Mouse (Mus musculus): Measurements from ENCODE around the gene Entpd3. TPM values are rescaled to one million over a fixed set of nuclear protein-coding genes. Genes with fewer than 3 reads are reported as not detected.

Gene Entpd3
- polyA plus RNA-seq, 1 experiment from 2014 or later: not detected

GRCm38 (mm10) chr9:120575748-120576661 is 36.4 kb downstream of the Entpd3 start:
- Histone ChIP-seq H3K4me2 (ENCODE audit: low read length) (no peak overlapping the region; the same call in 1 of the 2 replicates), H3K4me3 (ENCODE audit: control insufficient read depth in 1 of 2, insufficient read depth in 1 of 2, low read depth in 1 of 2, low read length in 2 of 2) (no peak overlapping the region), H3K27ac (replicated peaks in 1 of 2; ENCODE audit: control insufficient read depth in 1 of 2, insufficient read depth in 1 of 2, low read depth in 2 of 2, low read length in 2 of 2) (no peak overlapping the region), H3K27me3 (ENCODE audit: control insufficient read depth, insufficient read depth, low read length) (no peaks in the 10 kb centered on the region), H3K9me3 (ENCODE audit: control insufficient read depth, low read length) (no peaks in the 10 kb centered on the region), H3K4me1 (ENCODE audit: control insufficient read depth in 2 of 2, insufficient read depth in 2 of 2, low read length in 2 of 2) (peaks cover 5 to 20% of the 10 kb centered on the region in 2 experiments; a peak in 3 of 4 replicates), H3K9ac (ENCODE audit: low read length) (no peak overlapping the region), H3K36me3 (ENCODE audit: control insufficient read depth, insufficient read depth, low read length) (peaks cover 42% of the 10 kb centered on the region)
- ATAC-seq (ENCODE audit: insufficient number of reproducible peaks, insufficient read depth, low FRiP score, low read depth): no peak
- WGBS: 59% methylated on average over 6 of the region's 6 CpGs

- peak overlapping the region in 1 of 2 experiments; percentile 64; a peak in 1 of 4 replicates for H3K27ac ChIP-seq (replicated peaks in 1 of 2; ENCODE audit: control insufficient read depth in 1 of 2, insufficient read depth in 1 of 2, low read depth in 2 of 2, low read length in 2 of 2)
- H3K4me2 ChIP-seq (ENCODE audit: low read length): peak overlapping the region; percentile 81
- peaks cover 5 to 20% of the 10 kb centered on the region in 2 experiments; a peak in 3 of 4 replicates for H3K4me1 ChIP-seq (ENCODE audit: control insufficient read depth in 2 of 2, insufficient read depth in 2 of 2, low read length in 2 of 2)
- 4% methylated on average over 4 of the region's 4 CpGs for WGBS
- peak overlapping the region in 1 of 2 experiments; percentile 80; a peak in 3 of 4 replicates for H3K4me3 ChIP-seq (ENCODE audit: control insufficient read depth in 1 of 2, insufficient read depth in 1 of 2, low read depth in 1 of 2, low read length in 2 of 2)
- H3K36me3 ChIP-seq (ENCODE audit: control insufficient read depth, insufficient read depth, low read length): peaks cover 42% of the 10 kb centered on the region
- no peak for ATAC-seq (ENCODE audit: insufficient number of reproducible peaks, insufficient read depth, low FRiP score, low read depth)
- no peaks in the 10 kb centered on the region for H3K27me3 ChIP-seq (ENCODE audit: control insufficient read depth, insufficient read depth, low read length)
- 0 out of 2 replicates have a peak overlapping the region, but pooled peaks have one; percentile 94 for H3K9ac ChIP-seq (ENCODE audit: low read length)
- H3K9me3 ChIP-seq (ENCODE audit: control insufficient read depth, low read length): no peaks in the 10 kb centered on the region
Measured at GRCm38 (mm10) chr9:120576662-120577013, 37.0 kb downstream of the Entpd3 start.

- Histone ChIP-seq H3K9ac (ENCODE audit: low read length) (peak overlapping the region; percentile 94), H3K4me3 (ENCODE audit: control insufficient read depth in 1 of 2, insufficient read depth in 1 of 2, low read depth in 1 of 2, low read length in 2 of 2) (peak overlapping the region; percentile 61 to 80), H3K4me1 (ENCODE audit: control insufficient read depth in 2 of 2, insufficient read depth in 2 of 2, low read length in 2 of 2) (peaks cover 6 to 23% of the 10 kb centered on the region in 2 experiments), H3K36me3 (ENCODE audit: control insufficient read depth, insufficient read depth, low read length) (peaks cover 42% of the 10 kb centered on the region), H3K9me3 (ENCODE audit: control insufficient read depth, low read length) (no peaks in the 10 kb centered on the region), H3K4me2 (ENCODE audit: low read length) (peak overlapping the region; percentile 81), H3K27ac (replicated peaks in 1 of 2; ENCODE audit: control insufficient read depth in 1 of 2, insufficient read depth in 1 of 2, low read depth in 2 of 2, low read length in 2 of 2) (peak overlapping the region in 1 of 2 experiments; percentile 64; a peak in 1 of 4 replicates), H3K27me3 (ENCODE audit: control insufficient read depth, insufficient read depth, low read length) (no peaks in the 10 kb centered on the region)
- peak; percentile 90 for ATAC-seq (ENCODE audit: insufficient number of reproducible peaks, insufficient read depth, low FRiP score, low read depth)
- WGBS: under 1% methylated on average over 43 of the region's 43 CpGs
Measured at GRCm38 (mm10) chr9:120577133-120577651, 37.6 kb downstream of the Entpd3 start.

- Histone ChIP-seq H3K27ac (replicated peaks in 1 of 2; ENCODE audit: control insufficient read depth in 1 of 2, insufficient read depth in 1 of 2, low read depth in 2 of 2, low read length in 2 of 2) (peak overlapping the region in 1 of 2 experiments; percentile 64; a peak in 1 of 4 replicates), H3K27me3 (ENCODE audit: control insufficient read depth, insufficient read depth, low read length) (no peaks in the 10 kb centered on the region), H3K9me3 (ENCODE audit: control insufficient read depth, low read length) (no peaks in the 10 kb centered on the region), H3K4me1 (ENCODE audit: control insufficient read depth in 2 of 2, insufficient read depth in 2 of 2, low read length in 2 of 2) (peaks cover 5 to 19% of the 10 kb centered on the region in 2 experiments; a peak in 3 of 4 replicates), H3K9ac (ENCODE audit: low read length) (peak overlapping the region; percentile 94), H3K36me3 (ENCODE audit: control insufficient read depth, insufficient read depth, low read length) (peaks cover 36% of the 10 kb centered on the region), H3K4me2 (ENCODE audit: low read length) (peak overlapping the region; percentile 81), H3K4me3 (ENCODE audit: control insufficient read depth in 1 of 2, insufficient read depth in 1 of 2, low read depth in 1 of 2, low read length in 2 of 2) (peak overlapping the region; percentile 61 to 80)
- 50% methylated on average over 12 of the region's 12 CpGs for WGBS
- ATAC-seq (ENCODE audit: insufficient number of reproducible peaks, insufficient read depth, low FRiP score, low read depth): no peak
Measured at GRCm38 (mm10) chr9:120577706-120578405, 38.2 kb downstream of the Entpd3 start.

- Histone ChIP-seq H3K27ac (replicated peaks in 1 of 2; ENCODE audit: control insufficient read depth in 1 of 2, insufficient read depth in 1 of 2, low read depth in 2 of 2, low read length in 2 of 2) (no peak overlapping the region), H3K36me3 (ENCODE audit: control insufficient read depth, insufficient read depth, low read length) (peaks cover 28% of the 10 kb centered on the region), H3K27me3 (ENCODE audit: control insufficient read depth, insufficient read depth, low read length) (no peaks in the 10 kb centered on the region), H3K4me2 (ENCODE audit: low read length) (no peak overlapping the region), H3K4me1 (ENCODE audit: control insufficient read depth in 2 of 2, insufficient read depth in 2 of 2, low read length in 2 of 2) (peaks cover 7 to 19% of the 10 kb centered on the region in 2 experiments; a peak in 3 of 4 replicates), H3K9ac (ENCODE audit: low read length) (no peak overlapping the region), H3K4me3 (ENCODE audit: control insufficient read depth in 1 of 2, insufficient read depth in 1 of 2, low read depth in 1 of 2, low read length in 2 of 2) (no peak overlapping the region), H3K9me3 (ENCODE audit: control insufficient read depth, low read length) (no peaks in the 10 kb centered on the region)
- WGBS: 61% methylated on average over 6 of the region's 6 CpGs
- no peak for ATAC-seq (ENCODE audit: insufficient number of reproducible peaks, insufficient read depth, low FRiP score, low read depth)
Measured at GRCm38 (mm10) chr9:120578701-120579100, 39.1 kb downstream of the Entpd3 start.

- no peak for ATAC-seq (ENCODE audit: insufficient number of reproducible peaks, insufficient read depth, low FRiP score, low read depth)
- 78% methylated on average over 7 of the region's 7 CpGs for WGBS
- Histone ChIP-seq H3K27me3 (ENCODE audit: control insufficient read depth, insufficient read depth, low read length) (no peaks in the 10 kb centered on the region), H3K9me3 (ENCODE audit: control insufficient read depth, low read length) (no peaks in the 10 kb centered on the region), H3K4me2 (ENCODE audit: low read length) (no peak overlapping the region), H3K4me1 (ENCODE audit: control insufficient read depth in 2 of 2, insufficient read depth in 2 of 2, low read length in 2 of 2) (peaks cover 7 to 19% of the 10 kb centered on the region in 2 experiments; a peak in 3 of 4 replicates), H3K27ac (replicated peaks in 1 of 2; ENCODE audit: control insufficient read depth in 1 of 2, insufficient read depth in 1 of 2, low read depth in 2 of 2, low read length in 2 of 2) (no peak overlapping the region), H3K36me3 (ENCODE audit: control insufficient read depth, insufficient read depth, low read length) (peaks cover 17% of the 10 kb centered on the region), H3K9ac (ENCODE audit: low read length) (no peak overlapping the region), H3K4me3 (ENCODE audit: control insufficient read depth in 1 of 2, insufficient read depth in 1 of 2, low read depth in 1 of 2, low read length in 2 of 2) (no peak overlapping the region)
Measured at GRCm38 (mm10) chr9:120579808-120580207, 40.2 kb downstream of the Entpd3 start.

- H3K36me3 ChIP-seq (ENCODE audit: control insufficient read depth, insufficient read depth, low read length): no peaks in the 10 kb centered on the region
- H3K4me2 ChIP-seq (ENCODE audit: low read length): peak overlapping the region; percentile 90
- peaks cover 7 to 16% of the 10 kb centered on the region in 2 experiments; a peak in 3 of 4 replicates for H3K4me1 ChIP-seq (ENCODE audit: control insufficient read depth in 2 of 2, insufficient read depth in 2 of 2, low read length in 2 of 2)
- H3K9ac ChIP-seq (ENCODE audit: low read length): peak overlapping the region; percentile 71
- no peaks in the 10 kb centered on the region for H3K27me3 ChIP-seq (ENCODE audit: control insufficient read depth, insufficient read depth, low read length)
- peak; percentile 42; the same call in 1 of the 2 replicates for ATAC-seq (ENCODE audit: insufficient number of reproducible peaks, insufficient read depth, low FRiP score, low read depth)
- H3K27ac ChIP-seq (replicated peaks in 1 of 2; ENCODE audit: control insufficient read depth in 1 of 2, insufficient read depth in 1 of 2, low read depth in 2 of 2, low read length in 2 of 2): peak overlapping the region; percentile 23 to 64; a peak in 3 of 4 replicates
- WGBS: 12% methylated on average over 19 of the region's 21 CpGs
- peak overlapping the region; percentile 43 for H3K4me3 ChIP-seq (ENCODE audit: control insufficient read depth in 1 of 2, insufficient read depth in 1 of 2, low read depth in 1 of 2, low read length in 2 of 2)
- no peaks in the 10 kb centered on the region for H3K9me3 ChIP-seq (ENCODE audit: control insufficient read depth, low read length)
Measured at GRCm38 (mm10) chr9:120581941-120582618, 42.5 kb downstream of the Entpd3 start.

Measured in heart, embryonic 14.5 days (tissue).